Mouse (Mus musculus) v-Abl transformed pro-B cells (cell line): Measurements from ENCODE around the gene Hagh.

Experiments used
- in situ Hi-C, 2 experiments: fragments of 400-800 bp; cut with MboI; formaldehyde crosslinking; loops; one replicate each; pipeline ENCODE4 v1.15.1; 2025; ENCODE audit not compliant: unreplicated experiment in 2 of 2

Gene Hagh

DNA sequence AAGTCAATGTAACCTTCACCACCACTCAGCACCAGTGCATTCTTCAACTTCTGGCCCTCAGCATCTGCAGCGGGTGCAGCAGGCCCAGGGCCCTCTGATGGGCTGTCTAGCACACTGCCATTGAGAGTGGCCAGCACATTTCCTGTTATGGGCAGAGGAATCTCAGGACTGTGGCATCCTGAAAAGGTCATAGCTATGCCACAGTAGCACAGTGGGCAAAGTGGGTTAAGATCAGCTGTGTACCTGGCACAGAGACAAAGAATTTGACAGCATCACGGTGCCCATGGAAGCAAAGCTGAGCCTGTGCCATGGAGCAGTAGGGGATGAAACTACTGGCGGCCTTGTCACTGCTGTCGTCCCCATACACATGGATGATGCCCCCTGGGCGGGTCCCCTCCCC lies 59.2 kb downstream of the Hagh start:
- in situ Hi-C loops: no loop called here

DNA sequence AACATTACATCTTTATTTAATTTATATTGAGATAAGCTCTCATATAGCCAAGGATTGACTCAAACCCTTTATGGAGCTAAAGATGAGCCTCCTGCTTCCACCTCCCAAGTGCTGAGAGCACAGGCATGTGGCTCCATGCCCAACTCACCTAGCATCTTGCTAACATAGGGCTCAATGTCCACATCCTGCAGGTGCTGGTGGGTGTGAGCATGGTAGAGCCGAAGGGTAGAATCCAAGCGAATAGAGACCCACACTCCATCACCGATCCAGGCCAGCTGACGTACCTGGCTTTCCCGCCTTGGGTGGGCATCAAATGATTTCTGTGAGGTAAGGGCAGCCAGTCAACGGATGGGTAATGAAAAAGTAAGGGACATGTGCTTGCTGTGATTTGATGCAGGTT lies 60.1 kb downstream of the Hagh start:
- in situ Hi-C loops: no loop called here

GRCm38 (mm10) chr17:24902124-24902523 lies 62.2 kb downstream of the Hagh start:
- in situ Hi-C loops: no loop called here

DNA sequence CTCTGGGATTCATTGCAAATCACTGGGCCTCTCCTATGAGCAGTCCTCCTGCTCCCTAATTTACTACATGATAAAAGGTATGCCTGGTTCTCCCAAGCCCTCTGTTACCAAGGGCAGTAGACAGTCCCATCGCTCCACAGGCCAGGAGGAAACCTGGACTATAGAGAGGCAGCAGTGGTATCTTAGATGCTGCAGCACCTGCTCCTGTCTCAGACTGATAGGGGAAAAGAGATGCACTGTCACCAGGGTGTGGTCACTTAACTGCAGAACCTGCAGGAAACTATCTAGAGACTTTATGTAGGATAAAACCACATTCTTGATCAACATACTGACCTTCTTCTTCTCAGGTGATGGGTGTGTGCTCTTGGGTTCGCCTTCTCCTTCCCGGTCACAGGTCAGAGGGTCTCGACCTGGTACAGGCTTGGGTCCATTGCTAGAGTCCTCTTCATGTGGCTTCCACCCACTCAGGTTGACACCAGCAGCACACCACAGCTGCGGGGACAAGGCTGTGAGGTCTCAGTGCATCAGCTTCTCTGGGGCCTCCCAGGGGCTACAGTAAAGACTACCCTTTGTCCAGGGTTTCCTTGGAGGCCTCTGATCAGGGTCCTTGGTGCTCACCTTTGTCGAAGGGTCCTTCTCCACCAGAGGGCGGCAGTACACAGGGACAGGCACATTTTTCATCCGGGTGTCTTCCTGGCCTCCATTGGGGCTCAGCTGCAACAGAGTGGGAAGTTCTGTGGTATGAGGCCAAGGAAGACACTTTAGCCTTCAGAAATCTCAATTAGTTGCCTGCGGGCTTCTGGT lies 62.9 kb downstream of the Hagh start:
- in situ Hi-C loops: no loop called here

DNA sequence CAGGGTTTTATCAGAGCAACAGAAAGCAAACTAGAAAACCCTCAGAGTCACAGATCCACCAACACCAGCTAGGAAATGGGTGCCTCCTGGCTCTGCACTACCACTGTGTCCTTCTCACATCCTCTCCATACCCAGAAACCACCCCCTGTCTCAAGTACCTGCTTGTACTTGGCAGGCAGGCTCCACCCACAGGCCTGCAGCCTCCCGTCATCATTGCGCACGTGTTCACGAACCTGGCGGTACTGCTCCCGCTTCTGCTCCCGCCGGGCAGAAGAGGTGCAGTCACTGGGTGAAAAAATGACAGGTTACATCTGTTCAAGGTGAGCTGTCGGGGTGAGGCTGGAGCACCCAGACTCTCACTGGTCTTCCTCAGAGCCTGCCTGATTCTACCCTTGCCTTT lies 63.8 kb downstream of the Hagh start:
- in situ Hi-C loops: no loop called here

DNA sequence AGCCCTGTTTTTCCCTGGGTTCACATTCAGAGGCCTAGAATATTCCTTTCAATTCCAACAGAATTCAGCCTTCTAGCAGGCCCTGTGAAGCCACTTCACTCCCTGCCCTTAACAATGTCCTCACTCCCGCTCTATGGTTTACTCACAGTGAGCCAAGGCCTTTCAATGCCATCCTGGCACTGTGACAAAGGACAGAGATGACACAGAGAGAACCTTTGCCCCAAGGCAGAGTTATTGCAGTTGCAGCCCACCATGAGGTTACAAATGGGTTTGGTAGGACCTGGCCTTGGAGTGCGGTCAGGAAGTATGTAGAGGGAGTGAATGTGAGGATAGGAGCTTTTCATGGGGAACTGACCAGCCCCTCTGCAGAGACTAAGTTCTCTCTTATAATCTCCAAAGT lies 67.6 kb downstream of the Hagh start:
- in situ Hi-C loops: no loop called here

DNA sequence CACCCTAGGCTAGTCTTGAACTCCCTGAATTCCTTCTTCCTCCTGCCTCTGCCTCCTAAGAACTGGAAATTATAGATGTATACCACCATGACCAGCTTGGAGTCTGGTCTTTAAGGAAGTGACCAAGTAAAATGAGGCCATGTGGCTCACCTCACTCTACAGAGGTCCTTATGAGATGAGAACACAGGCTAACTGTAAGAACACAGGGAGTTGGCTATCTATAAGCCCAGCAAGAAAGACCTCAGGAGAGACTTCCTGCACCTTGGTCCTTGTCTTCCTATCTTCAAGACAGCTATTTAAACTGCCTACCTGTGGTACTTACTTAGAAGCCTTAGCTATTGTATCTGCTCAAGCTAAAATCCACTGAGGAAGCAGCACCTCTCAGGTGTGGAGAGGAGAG lies 74.0 kb downstream of the Hagh start:
- in situ Hi-C loops: no loop called here
